Mouse (Mus musculus) lung, adult 2 months (tissue): Measurements from ENCODE around the gene Lgals7. TPM values are rescaled to one million over a fixed set of nuclear protein-coding genes. Genes with fewer than 3 reads are reported as not detected.

ENCODE experiments used
- DNase-seq: peaks from one replicate; pipeline ENCODE4 v3.0.0; 2022
- H3K4me1 ChIP-seq: fragments of 200-500 bp; 2 replicates; pipeline ENCODE4 v1.6.1; 2011; ENCODE audit warnings: low read length; ENCODE audit not compliant: control insufficient read depth, insufficient read depth
- H3K4me3 ChIP-seq: fragments of 200-500 bp; replicated peaks from 2 replicates; pipeline ENCODE3; 2011; ENCODE audit warnings: low read depth, mild to moderate bottlenecking, control low read depth, low read length; ENCODE audit errors: extremely low read depth
- CTCF ChIP-seq: fragments of 200-500 bp; IDR thresholded peaks from 2 replicates; pipeline ENCODE4 v1.5.1; 2011; ENCODE audit warnings: mild to moderate bottlenecking, low read length, control low read depth; ENCODE audit not compliant: insufficient read depth
- POLR2A ChIP-seq: fragments of 200-500 bp; IDR thresholded peaks from 2 replicates; pipeline ENCODE4 v1.6.1; 2011; ENCODE audit warnings: low read depth, mild to moderate bottlenecking, control low read depth, low read length, borderline replicate concordance; ENCODE audit errors: extremely low read depth
- WGBS: fragments of 180-500 bp; shearing (Covaris S2); methylation state at CpG from one replicate; pipeline ENCODE4 v1.1.7; 2018; 5-methylcytosine and 5-hydroxymethylcytosine counted together
- polyA plus RNA-seq: library from polyadenylated mRNA; depleted of rRNA; stranded (reverse); fragments of >200 nt; gene quantifications from 2 replicates; pipeline ENCODE4 v1.2.3, GENCODE M21; 2012

Gene Lgals7
- polyA plus RNA-seq, 1 experiment = 314 TPM

GRCm38 (mm10) chr7:28827338-28827737 is 36.3 kb upstream of the Lgals7 start:
- TF ChIP-seq CTCF (no peak), POLR2A (no peak)
- no peak overlapping the region for H3K4me3 ChIP-seq
- peaks cover 7% of the 10 kb centered on the region; the same call in 1 of the 2 replicates for H3K4me1 ChIP-seq
- no peak for DNase-seq
- WGBS = 46% methylated on average over 3 of the region's 3 CpGs

DNA sequence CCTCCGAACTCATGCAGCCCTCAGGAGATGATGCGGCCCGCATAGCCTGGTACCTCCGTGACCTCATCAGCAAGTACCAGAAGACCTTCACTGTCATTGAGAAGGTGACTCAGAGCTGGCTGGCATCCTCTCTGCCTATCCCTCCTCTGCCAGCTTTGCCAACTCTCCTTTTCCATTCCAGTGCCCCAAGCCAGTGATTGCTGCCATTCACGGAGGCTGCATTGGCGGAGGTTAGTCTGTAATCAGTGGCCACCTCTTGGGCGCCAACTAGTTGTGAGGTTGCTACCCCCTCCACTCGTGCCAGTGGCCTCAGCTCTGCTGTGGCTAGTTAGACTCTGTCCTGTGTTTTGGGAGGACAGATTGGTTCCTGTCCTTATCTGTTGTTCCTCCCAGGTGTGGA is 33.8 kb upstream of the Lgals7 start:
- peaks cover 7% of the 10 kb centered on the region; the same call in 1 of the 2 replicates for H3K4me1 ChIP-seq
- WGBS = 84% methylated on average over 8 of the region's 8 CpGs

GRCm38 (mm10) chr7:28830981-28831380 is 32.7 kb upstream of the Lgals7 start:
- TF ChIP-seq CTCF = no peak
- no peak for TF ChIP-seq POLR2A
- no peak for DNase-seq
- 72% methylated on average over 5 of the region's 5 CpGs for WGBS
- H3K4me1 ChIP-seq = peaks cover 6% of the 10 kb centered on the region; the same call in 1 of the 2 replicates
- H3K4me3 ChIP-seq = no peak overlapping the region

More for the DNA sequence above, 33.8 kb upstream of the Lgals7 start:
- H3K4me3 ChIP-seq = no peak overlapping the region
- TF ChIP-seq POLR2A = no peak
- TF ChIP-seq CTCF = no peak
- no peak for DNase-seq

- no peak for TF ChIP-seq CTCF
- WGBS = 85% methylated on average over 17 of the region's 17 CpGs
- Histone ChIP-seq H3K4me1 (peaks cover 3% of the 10 kb centered on the region; the same call in 1 of the 2 replicates), H3K4me3 (no peak overlapping the region)
- no peak for DNase-seq
Observed at GRCm38 (mm10) chr7:28831411-28832125, 32.1 kb upstream of the Lgals7 start.

DNA sequence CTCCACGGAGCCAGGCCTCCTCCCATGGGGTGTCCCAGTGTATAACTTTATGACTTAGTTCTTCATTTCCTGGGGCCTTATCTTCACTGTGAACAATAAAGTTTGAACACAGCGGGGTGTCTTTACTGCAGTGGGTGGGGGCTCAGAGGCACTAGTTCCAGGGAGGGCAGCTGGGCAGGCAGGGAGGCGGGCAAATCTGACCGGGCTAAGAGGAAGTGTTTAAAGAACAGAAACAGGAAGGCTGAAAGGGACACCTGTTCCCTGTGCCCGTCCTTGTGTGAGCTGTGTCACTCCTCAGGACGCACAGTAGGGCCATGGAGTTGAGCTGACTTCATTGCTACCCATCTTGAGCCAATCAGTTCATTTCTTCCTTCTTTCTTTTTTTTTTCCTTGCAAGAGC is 31.5 kb upstream of the Lgals7 start:
- Histone ChIP-seq H3K4me1 (peaks cover 2% of the 10 kb centered on the region; the same call in 1 of the 2 replicates), H3K4me3 (no peak overlapping the region)
- no peak for DNase-seq
- 36% methylated on average over 6 of the region's 6 CpGs for WGBS
- TF ChIP-seq POLR2A = no peak; the same call in 1 of the 2 replicates
- no peak for TF ChIP-seq CTCF

- H3K4me3 ChIP-seq = no peak within 1 kb of the TSS
- TF ChIP-seq CTCF = no peak
- no peak for TF ChIP-seq POLR2A
- 82% methylated on average over 6 of the region's 6 CpGs for WGBS
- no peak for DNase-seq
- H3K4me1 ChIP-seq = peaks cover 2% of the 10 kb centered on the region; the same call in 1 of the 2 replicates
Observed at GRCm38 (mm10) chr7:28833723-28834347, 29.8 kb upstream of the Lgals7 start, which contains the start of gene Lgals4. Gene Lgals4 (plus strand): TSS chr7:28833854.

GRCm38 (mm10) chr7:28836936-28837335 is 26.7 kb upstream of the Lgals7 start:
- WGBS = 82% methylated on average over 5 of the region's 5 CpGs
- Histone ChIP-seq H3K4me3 (no peak overlapping the region), H3K4me1 (peaks cover 2% of the 10 kb centered on the region; the same call in 1 of the 2 replicates)
- DNase-seq = no peak
- TF ChIP-seq POLR2A (no peak), CTCF (no peak)

- no peaks in the 10 kb centered on the region for H3K4me1 ChIP-seq
- no peak for TF ChIP-seq POLR2A
- no peak for TF ChIP-seq CTCF
- 78% methylated on average over 9 of the region's 9 CpGs for WGBS
- no peak overlapping the region for H3K4me3 ChIP-seq
- no peak for DNase-seq
Observed at GRCm38 (mm10) chr7:28838331-28838730, 25.3 kb upstream of the Lgals7 start.

DNA sequence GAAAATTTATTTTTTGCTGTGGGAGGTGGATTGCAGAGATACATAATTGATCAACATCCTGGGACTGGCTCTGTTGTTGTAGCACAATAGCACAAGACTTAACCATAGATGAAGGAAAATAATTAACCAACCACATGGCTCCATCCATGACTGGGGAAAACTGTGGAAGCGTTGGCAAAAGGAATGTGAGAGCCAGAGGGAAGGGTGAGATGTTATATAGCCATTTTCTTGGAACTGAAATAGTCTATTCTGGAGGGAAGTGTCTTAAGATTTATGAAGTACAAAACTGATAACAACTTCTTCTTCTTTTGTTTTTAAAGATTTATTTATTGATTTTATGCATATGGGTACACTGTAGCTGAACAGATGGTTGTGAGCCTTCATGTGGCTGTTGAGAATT is 16.4 kb upstream of the Lgals7 start:
- no peak for TF ChIP-seq CTCF
- no peak for TF ChIP-seq POLR2A
- no peaks in the 10 kb centered on the region for H3K4me1 ChIP-seq
- WGBS = 64% methylated on average over 1 of the region's 1 CpGs
- H3K4me3 ChIP-seq = no peak overlapping the region
- no peak for DNase-seq
